Mouse (Mus musculus) lung, postnatal 0 days (tissue): ENCODE data around the gene Jaml.

Source experiments
- CTCF ChIP-seq: IDR thresholded peaks from 2 replicates; pipeline ENCODE4 v1.5.1; 2016; ENCODE audit warnings: antibody characterized with exemption, mild to moderate bottlenecking
- EP300 ChIP-seq: IDR thresholded peaks from 2 replicates; pipeline ENCODE4 v1.6.1; 2016; ENCODE audit warnings: antibody characterized with exemption, mild to moderate bottlenecking, control low read depth

GRCm38 (mm10) chr9:45097877-45098276 lies 18.9 kb downstream of the Jaml start:
- TF ChIP-seq CTCF (no peak), EP300 (no peak)
